Mouse (Mus musculus): ENCODE data around the gene Cfi. TPM values are rescaled to one million over a fixed set of nuclear protein-coding genes. Genes with fewer than 3 reads are reported as not detected.

Gene Cfi
- polyA plus RNA-seq, 1 experiment from 2014 or later: 0.51 TPM

DNA sequence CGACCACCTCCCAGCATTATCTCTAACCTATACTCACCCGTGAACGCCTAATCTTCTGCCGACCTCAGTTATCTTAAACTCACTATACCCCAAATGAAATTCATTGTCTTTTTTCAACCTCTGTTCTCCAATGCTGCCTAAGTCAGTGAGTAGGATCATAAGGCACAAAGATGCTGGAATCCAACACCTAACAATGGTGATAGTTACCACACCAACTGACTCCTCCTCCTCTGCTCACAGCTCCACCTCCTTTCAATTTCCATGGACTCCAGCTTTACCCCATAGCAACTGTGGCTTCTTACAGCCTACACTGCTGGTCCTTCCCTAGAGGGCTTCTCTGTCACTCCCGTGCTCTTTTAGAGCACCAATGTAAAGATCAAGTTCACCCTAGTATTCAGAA is 8.0 kb upstream of the Cfi start:
- H3K4me2 ChIP-seq: no peak overlapping the region
- peaks cover 41% of the 10 kb centered on the region for H3K36me3 ChIP-seq
- H3K4me1 ChIP-seq (replicated peaks): peaks cover 17% of the 10 kb centered on the region
- ATAC-seq (ENCODE audit: low FRiP score): no peak
- H3K27ac ChIP-seq: no peak overlapping the region
- no peaks in the 10 kb centered on the region for H3K9me3 ChIP-seq
- whole genome bisulfite sequencing: 95% methylated on average over 5 of the region's 5 CpGs
- no peak overlapping the region for H3K4me3 ChIP-seq
- no peaks in the 10 kb centered on the region for H3K27me3 ChIP-seq
- no peak overlapping the region for H3K9ac ChIP-seq

DNA sequence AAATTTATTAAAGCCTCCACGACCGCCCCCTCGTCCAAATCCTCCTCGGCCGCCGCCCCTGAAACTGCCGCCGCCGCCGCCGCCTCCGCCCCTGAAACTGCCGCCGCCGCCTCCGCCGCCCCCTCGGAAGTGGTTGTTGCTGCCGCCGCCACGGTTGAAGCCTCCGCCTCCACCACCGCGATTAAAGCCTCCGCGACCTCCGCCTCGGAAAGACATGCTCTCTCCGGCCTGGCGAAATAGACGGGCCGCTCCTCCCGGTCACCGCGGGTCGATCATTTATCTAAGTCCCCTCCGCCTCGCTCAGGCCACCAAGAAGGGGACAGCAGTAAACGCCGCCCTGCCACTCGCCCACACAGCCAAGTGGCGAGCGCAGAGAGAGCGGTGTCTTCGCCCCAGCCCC is 5.1 kb upstream of the Cfi start:
- Histone ChIP-seq H3K9me3 (no peaks in the 10 kb centered on the region), H3K27me3 (0 out of 2 replicates have a peak, but pooled peaks cover 2% of the 10 kb centered on the region), H3K9ac (peak overlapping the region; percentile 83), H3K4me1 (replicated peaks) (peaks cover 17% of the 10 kb centered on the region), H3K4me2 (peak overlapping the region; percentile 70), H3K27ac (peak overlapping the region; percentile 93), H3K36me3 (peaks cover 18% of the 10 kb centered on the region), H3K4me3 (peak overlapping the region; percentile 93)
- 0% methylated on average over 29 of the region's 45 CpGs for WGBS
- no peak for ATAC-seq (ENCODE audit: low FRiP score)

DNA sequence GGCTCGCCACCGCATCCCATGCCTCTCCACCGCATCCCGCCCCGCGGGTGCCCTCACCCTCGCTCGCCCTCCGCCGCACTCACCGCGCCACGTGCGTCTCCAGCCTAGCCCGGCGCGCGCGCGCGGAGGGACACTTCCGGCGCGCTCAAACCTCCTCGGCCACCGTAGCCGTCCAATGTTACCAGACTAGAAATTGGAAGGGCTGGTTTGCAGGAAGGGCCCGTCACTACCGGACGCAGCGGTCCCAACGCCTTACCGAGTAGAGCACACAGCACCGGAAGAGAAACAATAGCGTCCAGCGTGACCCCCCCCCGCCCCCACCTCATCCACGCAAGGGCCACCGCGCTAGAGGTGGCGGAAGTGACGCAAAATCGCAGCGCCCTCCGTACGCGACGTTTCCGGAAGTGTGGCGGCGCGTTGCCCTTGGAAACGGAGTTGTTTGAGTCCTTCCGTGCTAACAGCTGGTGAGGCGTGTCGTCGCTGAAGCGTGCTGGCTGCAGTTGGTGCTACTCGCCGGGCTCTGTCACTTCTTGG is 4.6 kb upstream of the Cfi start, which contains the start of gene Gar1:
Gene Gar1, minus strand, starts transcription at position 362 of the 534 bp plus-strand sequence.
- no peaks in the 10 kb centered on the region for H3K9me3 ChIP-seq
- H3K27me3 ChIP-seq: 0 out of 2 replicates have a peak, but pooled peaks cover 2% of the 10 kb centered on the region
- H3K27ac ChIP-seq: peak within 1 kb of the TSS; percentile 93
- peak within 1 kb of the TSS; percentile 70 for H3K4me2 ChIP-seq
- peak; percentile 97 for ATAC-seq (ENCODE audit: low FRiP score)
- H3K9ac ChIP-seq: peak within 1 kb of the TSS; percentile 83
- H3K4me3 ChIP-seq: peak within 1 kb of the TSS; percentile 93
- H3K4me1 ChIP-seq (replicated peaks): peaks cover 19% of the 10 kb centered on the region
- WGBS: under 1% methylated on average over 60 of the region's 60 CpGs
- peaks cover 13% of the 10 kb centered on the region for H3K36me3 ChIP-seq

DNA sequence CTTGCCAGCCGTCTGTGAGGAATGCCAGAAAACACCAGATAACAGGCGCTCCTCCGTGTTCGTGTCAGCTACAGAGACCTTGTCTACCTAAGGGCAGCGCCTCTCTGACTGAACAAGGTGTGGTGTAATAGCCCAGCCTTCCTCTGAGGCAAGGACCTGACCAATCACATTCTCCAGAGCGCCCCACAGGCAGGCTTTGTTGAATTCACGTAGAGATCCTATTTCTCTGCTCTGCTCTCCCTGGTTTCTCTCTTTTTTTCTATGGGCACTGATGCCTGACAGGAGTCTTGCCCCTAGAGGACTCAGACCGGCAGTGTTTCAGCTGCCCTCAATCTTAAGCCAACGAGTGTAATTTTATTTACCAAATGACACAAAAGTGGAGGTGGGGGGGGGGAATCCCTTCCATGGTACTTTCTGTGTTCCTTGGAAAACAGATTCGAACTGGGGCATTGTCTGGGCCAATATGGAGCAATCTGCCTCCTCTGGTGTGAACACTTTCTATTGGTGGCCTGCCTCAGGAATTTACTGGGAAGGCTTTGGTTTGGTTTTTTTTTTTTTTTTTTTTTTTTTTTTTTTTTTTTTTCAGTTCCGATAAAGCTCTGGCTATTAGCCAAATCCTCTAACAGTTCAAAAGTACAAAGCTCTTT is 490 bp downstream of the Cfi start:
- Histone ChIP-seq H3K27me3 (0 out of 2 replicates have a peak, but pooled peaks cover 2% of the 10 kb centered on the region), H3K9ac (peak overlapping the region; percentile 19; the same call in 1 of the 2 replicates), H3K4me1 (replicated peaks) (peaks cover 6% of the 10 kb centered on the region; the same call in 1 of the 2 replicates), H3K36me3 (no peaks in the 10 kb centered on the region), H3K9me3 (no peaks in the 10 kb centered on the region), H3K27ac (no peak overlapping the region; the same call in 1 of the 2 replicates), H3K4me2 (0 out of 2 replicates have a peak overlapping the region, but pooled peaks have one; percentile 26), H3K4me3 (no peak overlapping the region)
- 20% methylated on average over 11 of the region's 11 CpGs for WGBS
- no peak for ATAC-seq (ENCODE audit: low FRiP score)

DNA sequence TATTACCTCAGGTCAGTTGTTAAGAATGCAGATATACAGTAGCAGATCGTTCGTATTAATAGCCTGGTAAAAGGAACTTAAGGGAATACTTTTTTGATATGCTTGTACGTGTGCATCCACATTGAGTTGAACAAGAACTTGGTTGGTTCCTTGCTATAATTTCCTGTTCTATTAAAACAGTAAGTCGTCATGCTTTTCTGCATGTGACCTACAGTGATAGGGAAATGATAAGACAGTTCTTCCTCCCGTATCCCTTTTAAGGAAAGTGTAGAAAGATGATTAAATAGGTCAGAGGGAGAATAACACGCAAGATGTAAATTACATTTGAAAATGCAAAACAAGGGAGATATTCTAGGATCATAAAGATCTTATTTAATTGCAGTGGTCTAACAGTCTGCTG is 1.3 kb downstream of the Cfi start:
- H3K4me2 ChIP-seq: no peak overlapping the region
- no peak overlapping the region for H3K27ac ChIP-seq
- no peaks in the 10 kb centered on the region for H3K36me3 ChIP-seq
- H3K9me3 ChIP-seq: no peaks in the 10 kb centered on the region
- H3K27me3 ChIP-seq: 0 out of 2 replicates have a peak, but pooled peaks cover 2% of the 10 kb centered on the region
- no peak for ATAC-seq (ENCODE audit: low FRiP score)
- 0 out of 2 replicates have a peak, but pooled peaks cover 4% of the 10 kb centered on the region for H3K4me1 ChIP-seq (replicated peaks)
- 91% methylated on average over 6 of the region's 6 CpGs for WGBS
- H3K4me3 ChIP-seq: no peak overlapping the region
- H3K9ac ChIP-seq: no peak overlapping the region

DNA sequence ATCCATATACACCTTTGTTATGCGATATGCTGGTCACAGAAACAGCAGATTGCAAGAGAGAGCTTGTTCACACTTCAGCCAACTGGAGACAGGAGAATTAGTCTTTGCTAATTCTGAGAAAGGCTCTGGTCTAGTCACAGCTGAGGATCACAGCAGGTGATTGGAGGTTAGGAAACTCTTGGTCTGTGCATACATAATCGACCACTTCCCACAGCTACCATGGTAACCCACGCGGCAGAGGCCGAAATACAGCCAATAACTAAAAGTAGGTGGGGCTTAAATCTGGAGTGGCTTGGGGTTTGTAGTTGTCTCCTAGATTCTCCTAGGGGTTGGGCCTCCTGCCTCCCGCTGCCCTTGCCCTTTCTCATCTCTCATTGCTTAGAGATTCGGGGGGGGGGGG is 2.3 kb downstream of the Cfi start:
- no peaks in the 10 kb centered on the region for H3K9me3 ChIP-seq
- WGBS: 47% methylated on average over 7 of the region's 7 CpGs
- ATAC-seq (ENCODE audit: low FRiP score): peak; percentile 28; the same call in 1 of the 2 replicates
- H3K36me3 ChIP-seq: no peaks in the 10 kb centered on the region
- H3K4me1 ChIP-seq (replicated peaks): 0 out of 2 replicates have a peak, but pooled peaks cover 4% of the 10 kb centered on the region
- H3K4me2 ChIP-seq: no peak overlapping the region
- H3K27ac ChIP-seq: no peak overlapping the region
- 0 out of 2 replicates have a peak, but pooled peaks cover 2% of the 10 kb centered on the region for H3K27me3 ChIP-seq
- H3K4me3 ChIP-seq: no peak overlapping the region
- no peak overlapping the region for H3K9ac ChIP-seq

DNA sequence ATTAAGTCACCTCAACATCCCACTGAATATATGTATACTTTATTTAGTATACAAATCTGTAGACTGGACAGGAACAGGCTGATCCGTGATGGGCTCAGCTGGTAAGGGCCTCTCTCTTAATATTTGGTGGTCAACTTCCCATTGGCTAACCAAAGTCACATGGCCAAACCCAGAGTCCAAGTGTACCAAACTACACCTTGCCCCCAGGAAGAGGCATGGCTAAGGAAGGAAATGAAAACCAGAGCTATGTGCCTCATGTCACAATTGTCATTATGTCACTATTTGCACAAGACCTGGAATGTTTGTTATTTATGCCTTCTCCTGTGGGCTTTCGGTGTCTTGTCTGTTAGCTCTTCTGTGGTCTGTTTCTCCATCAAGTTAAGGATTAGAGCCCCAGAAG is 10.2 kb downstream of the Cfi start:
- no peak overlapping the region for H3K4me2 ChIP-seq
- H3K36me3 ChIP-seq: no peaks in the 10 kb centered on the region
- no peaks in the 10 kb centered on the region for H3K27me3 ChIP-seq
- H3K9me3 ChIP-seq: no peaks in the 10 kb centered on the region
- H3K9ac ChIP-seq: no peak overlapping the region
- H3K4me3 ChIP-seq: no peak overlapping the region
- WGBS: 98% methylated on average over 2 of the region's 2 CpGs
- no peaks in the 10 kb centered on the region for H3K4me1 ChIP-seq (replicated peaks)
- ATAC-seq (ENCODE audit: low FRiP score): no peak
- no peak overlapping the region for H3K27ac ChIP-seq

DNA sequence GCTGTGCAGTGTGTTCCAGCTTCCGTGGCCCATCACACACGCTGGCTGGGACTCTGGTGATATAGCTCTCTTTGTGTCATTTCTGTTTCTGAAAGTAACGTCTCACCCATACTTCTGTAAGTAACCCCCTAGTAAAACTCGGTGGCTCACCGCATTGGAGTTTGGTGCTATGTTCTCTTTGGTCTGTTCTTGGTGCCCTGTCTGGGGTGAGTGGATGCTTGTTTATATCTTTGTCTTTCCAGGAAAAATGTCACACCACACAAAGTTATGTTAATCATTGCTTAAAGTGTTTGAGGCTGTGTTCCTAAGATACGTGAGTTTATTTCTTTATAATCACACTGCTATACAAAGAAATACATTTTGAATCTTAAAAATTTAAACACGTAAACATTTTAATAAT is 11.2 kb downstream of the Cfi start:
- no peak for ATAC-seq (ENCODE audit: low FRiP score)
- Histone ChIP-seq H3K9ac (no peak overlapping the region), H3K9me3 (no peaks in the 10 kb centered on the region), H3K4me1 (replicated peaks) (no peaks in the 10 kb centered on the region), H3K27ac (no peak overlapping the region), H3K36me3 (no peaks in the 10 kb centered on the region), H3K4me2 (no peak overlapping the region), H3K4me3 (no peak overlapping the region), H3K27me3 (no peaks in the 10 kb centered on the region)
- WGBS: 89% methylated on average over 7 of the region's 7 CpGs

DNA sequence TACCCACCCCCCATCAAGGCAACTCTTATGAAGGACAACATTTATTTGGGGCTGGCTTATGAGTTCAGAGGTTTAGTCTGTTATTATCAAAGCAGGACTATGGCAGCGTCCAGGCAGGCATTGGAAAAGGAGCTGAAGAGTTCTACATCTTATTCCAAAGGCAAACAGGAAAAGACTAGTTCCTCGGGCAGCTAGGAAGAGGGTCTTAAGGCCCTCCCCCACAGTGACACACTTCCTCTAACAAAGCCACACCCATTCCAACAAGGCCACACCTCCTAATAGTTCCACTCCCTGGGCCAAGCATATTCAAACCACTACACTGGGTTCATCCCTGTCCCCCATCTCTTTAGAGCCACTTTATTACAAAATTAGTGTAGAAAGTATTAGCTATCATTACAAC is 26.9 kb downstream of the Cfi start:
- Histone ChIP-seq H3K9ac (no peak overlapping the region), H3K4me3 (no peak overlapping the region), H3K4me2 (no peak overlapping the region), H3K27me3 (no peaks in the 10 kb centered on the region), H3K36me3 (no peaks in the 10 kb centered on the region), H3K9me3 (no peaks in the 10 kb centered on the region), H3K27ac (no peak overlapping the region), H3K4me1 (replicated peaks) (no peaks in the 10 kb centered on the region)
- WGBS: 85% methylated on average over 2 of the region's 2 CpGs
- no peak for ATAC-seq (ENCODE audit: low FRiP score)

DNA sequence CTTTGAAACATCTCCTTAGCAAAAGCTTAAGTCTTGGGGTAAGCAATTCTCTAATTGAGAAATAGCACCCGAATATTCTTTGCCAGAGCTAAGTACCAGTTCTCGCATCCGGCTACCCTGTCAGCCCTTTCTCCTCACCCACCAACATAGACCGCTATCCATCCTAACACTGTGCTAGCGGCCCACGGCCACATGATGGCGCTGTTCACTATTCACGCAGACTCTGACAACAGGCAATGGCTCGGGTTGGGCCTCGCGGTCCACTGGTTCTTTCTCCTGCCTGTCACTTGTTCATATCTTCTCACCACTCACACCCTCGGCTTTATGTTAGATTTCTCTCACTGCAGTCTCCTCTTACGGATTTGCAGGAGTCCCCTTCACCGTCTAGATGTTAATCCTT is 28.0 kb downstream of the Cfi start:
- H3K36me3 ChIP-seq: no peaks in the 10 kb centered on the region
- ATAC-seq (ENCODE audit: low FRiP score): no peak
- 57% methylated on average over 14 of the region's 14 CpGs for WGBS

DNA sequence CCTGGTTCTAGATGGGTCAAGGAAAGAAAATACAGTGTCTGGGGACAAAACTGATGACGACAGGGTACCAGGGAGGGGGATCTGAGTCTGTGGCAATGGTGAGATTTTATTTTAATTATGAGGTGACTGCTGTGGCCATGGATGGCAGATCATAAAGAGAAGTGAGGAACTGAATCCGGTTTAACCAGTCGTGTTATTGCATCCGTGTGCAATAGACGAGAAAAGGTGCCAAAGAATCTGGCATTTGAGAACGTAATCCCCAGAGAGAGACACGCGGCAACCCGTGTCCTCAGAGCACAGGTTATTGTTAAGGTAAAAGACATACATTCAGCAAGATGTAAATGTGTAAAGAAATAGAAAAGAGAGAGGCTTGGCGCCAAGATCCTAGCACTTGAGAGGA is 41.6 kb downstream of the Cfi start:
- H3K4me1 ChIP-seq (replicated peaks): peaks cover 12% of the 10 kb centered on the region
- no peak overlapping the region for H3K4me2 ChIP-seq
- H3K27ac ChIP-seq: no peak overlapping the region
- no peak overlapping the region for H3K4me3 ChIP-seq
- no peaks in the 10 kb centered on the region for H3K36me3 ChIP-seq
- no peak for ATAC-seq (ENCODE audit: low FRiP score)
- no peak overlapping the region for H3K9ac ChIP-seq
- H3K27me3 ChIP-seq: 0 out of 2 replicates have a peak, but pooled peaks cover 4% of the 10 kb centered on the region
- WGBS: 91% methylated on average over 10 of the region's 10 CpGs
- no peaks in the 10 kb centered on the region for H3K9me3 ChIP-seq

More for the DNA sequence above, 28.0 kb downstream of the Cfi start:
- Histone ChIP-seq H3K4me1 (replicated peaks) (no peaks in the 10 kb centered on the region), H3K4me2 (no peak overlapping the region), H3K4me3 (no peak overlapping the region), H3K27ac (no peak overlapping the region), H3K9ac (no peak overlapping the region), H3K9me3 (no peaks in the 10 kb centered on the region), H3K27me3 (no peaks in the 10 kb centered on the region)

DNA sequence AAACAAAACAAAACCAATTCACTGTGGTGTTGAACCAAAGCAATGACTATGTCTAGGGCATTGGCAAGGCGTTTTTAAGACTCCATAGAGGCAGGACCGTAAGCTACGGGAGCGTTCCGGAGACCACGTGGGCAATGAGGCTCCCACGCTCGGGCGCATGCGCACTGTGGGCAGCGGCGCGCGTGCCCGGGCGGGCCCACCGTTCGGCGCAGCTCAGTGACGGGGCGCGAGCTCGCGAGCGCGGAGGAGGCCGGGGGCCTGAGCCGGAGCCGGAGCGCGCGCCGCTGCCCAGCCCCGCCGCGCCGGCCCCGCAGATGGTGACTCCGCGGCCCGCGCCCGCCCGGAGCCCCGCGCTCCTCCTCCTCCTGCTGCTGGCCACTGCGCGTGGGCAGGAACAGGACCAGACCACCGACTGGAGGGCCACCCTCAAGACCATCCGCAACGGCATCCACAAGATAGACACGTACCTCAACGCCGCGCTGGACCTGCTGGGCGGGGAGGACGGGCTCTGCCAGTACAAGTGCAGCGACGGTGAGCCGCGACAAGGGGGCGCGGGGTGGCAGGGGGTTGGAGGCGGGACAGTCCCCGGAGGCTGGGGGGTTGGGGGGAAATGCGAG is 42.8 kb downstream of the Cfi start, which contains the start of gene Pla2g12a:
Gene Pla2g12a, plus strand, starts transcription at position 202 of the 617 bp plus-strand sequence.
- peak; percentile 93 for ATAC-seq (ENCODE audit: low FRiP score)
- Histone ChIP-seq H3K4me1 (replicated peaks) (peaks cover 12% of the 10 kb centered on the region), H3K27ac (peak within 1 kb of the TSS; percentile 85), H3K4me2 (peak within 1 kb of the TSS; percentile 88), H3K9me3 (no peaks in the 10 kb centered on the region), H3K36me3 (no peaks in the 10 kb centered on the region), H3K27me3 (0 out of 2 replicates have a peak, but pooled peaks cover 4% of the 10 kb centered on the region), H3K9ac (peak within 1 kb of the TSS; percentile 77), H3K4me3 (peak within 1 kb of the TSS; percentile 64)
- under 1% methylated on average over 64 of the region's 66 CpGs for WGBS

Measured in hindbrain, embryonic 13.5 days (tissue).